Mouse (Mus musculus): ENCODE measurements around the gene Olfr1277.

GRCm38 (mm10) chr2:111289836-111290235 lies 15.9 kb upstream of the Olfr1277 start, which contains the start of gene Olfr1278:
- TF ChIP-seq POLR2A (IDR thresholded peaks at IDR 0.05; ENCODE audit: insufficient read length, low read depth) (no peak), E2F4 (IDR thresholded peaks at IDR 0.05; ENCODE audit: insufficient read depth) (no peak), MYOG (IDR thresholded peaks at IDR 0.05; ENCODE audit: control insufficient read depth in 1 of 3, insufficient read depth in 1 of 3, insufficient read length in 2 of 3, low read depth in 2 of 3) (no peak), POLR2AphosphoS2 (IDR thresholded peaks at IDR 0.05; ENCODE audit: insufficient read length, low read depth) (no peak), CEBPB (IDR thresholded peaks at IDR 0.05; ENCODE audit: insufficient read depth, poor library complexity, severe bottlenecking) (no peak), MYOD1 (IDR thresholded peaks at IDR 0.05; ENCODE audit: control insufficient read depth in 1 of 3, insufficient read length in 2 of 3, low read depth in 2 of 3) (no peak), TCF12 (IDR thresholded peaks at IDR 0.05; ENCODE audit: insufficient read depth, poor library complexity, severe bottlenecking) (no peak), USF1 (IDR thresholded peaks at IDR 0.05; ENCODE audit: low read depth) (no peak)

Measured in myocyte (in vitro differentiated cells).